Mouse (Mus musculus) spleen, adult 2 months (tissue): ENCODE results near the gene Atmin. TPM values are rescaled to one million over a fixed set of nuclear protein-coding genes. Genes with fewer than 3 reads are reported as not detected.

ENCODE experiments used
- DNase-seq, 2 experiments: peaks; one replicate each; pipeline versions ENCODE4 v3.0.0 to v3.0.0-alpha.2; 2012 to 2021; ENCODE audit warnings: low spot score in 2 of 2, low read depth in 1 of 2
- H3K27ac ChIP-seq: fragments of 200-500 bp; 2 replicates; pipeline ENCODE4 v1.5.1; 2012; ENCODE audit warnings: low read length, inconsistent platforms; ENCODE audit not compliant: insufficient read depth
- H3K27me3 ChIP-seq: fragments of 200-500 bp; 2 replicates; pipeline ENCODE4 v1.6.1; 2012; ENCODE audit warnings: mild to moderate bottlenecking, moderate library complexity, low read length, inconsistent platforms; ENCODE audit not compliant: control insufficient read depth, insufficient read depth
- H3K36me3 ChIP-seq: fragments of 200-500 bp; 2 replicates; pipeline ENCODE4 v1.6.1; 2012; ENCODE audit warnings: mild to moderate bottlenecking, low read length, inconsistent platforms; ENCODE audit not compliant: control insufficient read depth, insufficient read depth
- H3K4me1 ChIP-seq: fragments of 200-500 bp; 2 replicates; pipeline ENCODE4 v1.6.1; 2011; ENCODE audit warnings: inconsistent platforms; ENCODE audit not compliant: control insufficient read depth, insufficient read depth, insufficient read length
- H3K4me3 ChIP-seq: fragments of 200-500 bp; 2 replicates; pipeline ENCODE4 v1.5.1; 2011; ENCODE audit warnings: mild to moderate bottlenecking, inconsistent platforms; ENCODE audit not compliant: insufficient read depth, insufficient read length; ENCODE audit errors: extremely low read depth
- CTCF ChIP-seq: fragments of 200-500 bp; IDR thresholded peaks from 2 replicates; pipeline ENCODE4 v1.5.1; 2011; ENCODE audit warnings: mild to moderate bottlenecking, inconsistent platforms; ENCODE audit not compliant: insufficient read depth, insufficient read length, insufficient replicate concordance; ENCODE audit errors: extremely low read depth
- POLR2A ChIP-seq: fragments of 200-500 bp; IDR thresholded peaks from 2 replicates; pipeline ENCODE4 v1.6.1; 2011; ENCODE audit warnings: low read depth, low read length, inconsistent platforms
- WGBS: fragments of 180-500 bp; shearing (Covaris S2); methylation state at CpG from one replicate; pipeline ENCODE4 v1.1.7; 2018; 5-methylcytosine and 5-hydroxymethylcytosine counted together
- polyA plus RNA-seq: library from polyadenylated mRNA; depleted of rRNA; stranded (reverse); fragments of >200 nt; gene quantifications from 2 replicates; pipeline ENCODE4 v1.2.3, GENCODE M21; 2012; rRNA removed

Atmin gene
- 10.2 and 13.0 TPM in 2 replicates for polyA plus RNA-seq

GRCm38 (mm10) chr8:116943161-116943554, at the start of gene Atmin:
Gene Atmin, plus strand, starts transcription at chr8:116943393.
- H3K4me3 ChIP-seq, result peak within 1 kb of the TSS; percentile 99
- no peaks in the 10 kb centered on the region for H3K36me3 ChIP-seq
- TF ChIP-seq CTCF (peak; percentile 70; the same call in 1 of the 2 replicates), POLR2A (0 out of 2 replicates have a peak, but pooled peaks have one; percentile 10)
- DNase-seq, result peak; percentile 64 to 82
- no peaks in the 10 kb centered on the region for H3K27me3 ChIP-seq
- WGBS, result 1% methylated on average over 46 of the region's 46 CpGs
- H3K27ac ChIP-seq, result peak within 1 kb of the TSS; percentile 39; the same call in 1 of the 2 replicates
- H3K4me1 ChIP-seq, result peaks cover 20% of the 10 kb centered on the region

- peaks cover 4% of the 10 kb centered on the region; the same call in 1 of the 2 replicates for H3K36me3 ChIP-seq
- 61% methylated on average over 11 of the region's 11 CpGs for WGBS
Measured at GRCm38 (mm10) chr8:116893938-116894337, 49.3 kb upstream of the Atmin start.

GRCm38 (mm10) chr8:116895521-116895920, 47.7 kb upstream of the Atmin start:
- no peaks in the 10 kb centered on the region for H3K4me1 ChIP-seq
- no peak overlapping the region for H3K27ac ChIP-seq
- no peaks in the 10 kb centered on the region for H3K27me3 ChIP-seq
- TF ChIP-seq CTCF, result no peak
- no peak for TF ChIP-seq POLR2A
- no peak overlapping the region for H3K4me3 ChIP-seq
- DNase-seq, result no peak
- 0 out of 2 replicates have a peak, but pooled peaks cover 2% of the 10 kb centered on the region for H3K36me3 ChIP-seq
- WGBS, result 91% methylated on average over 6 of the region's 6 CpGs

More at GRCm38 (mm10) chr8:116893938-116894337, 49.3 kb upstream of the Atmin start:
- Histone ChIP-seq H3K27me3 (no peaks in the 10 kb centered on the region), H3K4me3 (no peak overlapping the region), H3K4me1 (no peaks in the 10 kb centered on the region), H3K27ac (no peak overlapping the region)
- no peak for DNase-seq
- TF ChIP-seq POLR2A, result no peak

- H3K4me1 ChIP-seq, result no peaks in the 10 kb centered on the region
- no peak overlapping the region for H3K27ac ChIP-seq
- H3K36me3 ChIP-seq, result no peaks in the 10 kb centered on the region
- TF ChIP-seq CTCF, result no peak
- TF ChIP-seq POLR2A, result no peak
- DNase-seq, result no peak
- 98% methylated on average over 4 of the region's 4 CpGs for WGBS
- no peak overlapping the region for H3K4me3 ChIP-seq
- no peaks in the 10 kb centered on the region for H3K27me3 ChIP-seq
Measured at GRCm38 (mm10) chr8:116904736-116905135, 38.5 kb upstream of the Atmin start.

GRCm38 (mm10) chr8:116905252-116905651, 37.9 kb upstream of the Atmin start:
- H3K27me3 ChIP-seq, result no peaks in the 10 kb centered on the region
- no peaks in the 10 kb centered on the region for H3K36me3 ChIP-seq
- no peaks in the 10 kb centered on the region for H3K4me1 ChIP-seq
- TF ChIP-seq POLR2A (no peak), CTCF (no peak)
- 59% methylated on average over 4 of the region's 4 CpGs for WGBS
- no peak for DNase-seq
- no peak overlapping the region for H3K4me3 ChIP-seq
- H3K27ac ChIP-seq, result no peak overlapping the region

- 84% methylated on average over 4 of the region's 4 CpGs for WGBS
- H3K4me3 ChIP-seq, result no peak overlapping the region
- no peak for DNase-seq
Measured at GRCm38 (mm10) chr8:116905836-116906235, 37.4 kb upstream of the Atmin start.

GRCm38 (mm10) chr8:116921005-116921336, 22.2 kb upstream of the Atmin start:
- TF ChIP-seq CTCF (no peak), POLR2A (no peak)
- no peak for DNase-seq
- H3K27ac ChIP-seq, result peak overlapping the region; percentile 71
- no peaks in the 10 kb centered on the region; the same call in 1 of the 2 replicates for H3K4me1 ChIP-seq
- no peaks in the 10 kb centered on the region for H3K27me3 ChIP-seq
- H3K4me3 ChIP-seq, result peak overlapping the region; percentile 97
- no peaks in the 10 kb centered on the region; the same call in 1 of the 2 replicates for H3K36me3 ChIP-seq
- WGBS, result under 1% methylated on average over 22 of the region's 22 CpGs

More at GRCm38 (mm10) chr8:116905836-116906235, 37.4 kb upstream of the Atmin start:
- Histone ChIP-seq H3K27me3 (no peaks in the 10 kb centered on the region), H3K4me1 (no peaks in the 10 kb centered on the region), H3K36me3 (no peaks in the 10 kb centered on the region), H3K27ac (no peak overlapping the region)
- TF ChIP-seq POLR2A, result no peak
- TF ChIP-seq CTCF, result no peak
